Mouse (Mus musculus) adrenal gland, adult 18-20 months (tissue): ENCODE data around the gene Zfp654. TPM values are rescaled to one million over a fixed set of nuclear protein-coding genes. Genes with fewer than 3 reads are reported as not detected.

ENCODE experiments used
- DNase-seq, 2 experiments: peaks; one replicate each; pipeline ENCODE4 v3.0.0; 2021 to 2022; ENCODE audit warnings: low spot score in 2 of 2
- total RNA-seq, 2 experiments: library from RNA; stranded (reverse); gene quantifications; 1 replicate in 1 of 2; 2 replicates in 1 of 2; pipeline ENCODE4 v1.2.3; 2021

The Zfp654 gene
- total RNA-seq, 2 experiments from 2014 or later, result 20.6 to 23.3 TPM

- DNase-seq, result no peak
Observed at GRCm38 (mm10) chr16:64856946-64857345, 5.5 kb upstream of the Zfp654 start.

DNA sequence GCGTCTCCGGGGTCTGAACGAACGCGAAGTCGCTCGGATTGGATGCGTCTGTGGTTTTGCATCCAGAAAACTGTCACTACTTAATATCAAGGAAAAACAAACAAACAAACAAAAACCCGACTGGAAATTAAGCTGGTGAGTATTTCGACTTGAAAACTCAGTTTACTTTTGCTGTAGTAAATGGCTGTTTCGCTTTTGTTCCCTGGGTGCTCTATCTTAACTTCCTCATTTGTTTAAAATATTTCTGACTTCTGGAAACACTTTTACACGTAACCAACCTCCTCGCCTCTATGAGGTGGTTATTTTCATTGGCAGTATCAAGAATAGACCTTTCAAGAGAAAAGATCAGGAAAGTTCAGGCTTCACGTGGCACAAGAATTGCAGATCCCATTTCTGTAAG is 1.4 kb upstream of the Zfp654 start:
- no peak for DNase-seq

DNA sequence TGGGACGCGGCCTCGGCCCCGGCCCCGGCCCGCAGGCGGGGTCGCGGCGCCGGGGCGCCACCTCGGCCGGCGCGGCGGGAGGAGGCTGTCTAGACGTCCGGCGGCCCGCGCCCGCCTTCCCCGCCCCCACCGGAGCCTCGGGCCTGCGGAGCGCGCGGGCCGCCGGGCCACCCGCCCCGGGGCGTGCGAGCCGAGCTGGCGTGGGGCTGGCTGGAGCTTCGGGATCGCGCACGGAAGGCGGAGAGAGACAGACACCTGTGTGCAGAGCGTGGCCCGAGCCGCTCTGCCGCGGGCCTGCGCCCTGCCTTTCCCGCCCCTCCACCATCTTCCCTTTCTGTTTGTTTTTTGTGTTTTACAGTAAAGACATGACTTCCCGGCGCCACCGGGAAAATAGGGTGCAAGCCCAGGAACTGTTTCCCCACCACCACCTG is 1.0 kb upstream of the Zfp654 start:
- peak; percentile 58 to 68 for DNase-seq

GRCm38 (mm10) chr16:64851085-64851562 is 328 bp downstream of the Zfp654 start:
- DNase-seq, result no peak

- DNase-seq, result peak; percentile 45 to 54
Observed at GRCm38 (mm10) chr16:64850287-64851084, 966 bp downstream of the Zfp654 start.

DNA sequence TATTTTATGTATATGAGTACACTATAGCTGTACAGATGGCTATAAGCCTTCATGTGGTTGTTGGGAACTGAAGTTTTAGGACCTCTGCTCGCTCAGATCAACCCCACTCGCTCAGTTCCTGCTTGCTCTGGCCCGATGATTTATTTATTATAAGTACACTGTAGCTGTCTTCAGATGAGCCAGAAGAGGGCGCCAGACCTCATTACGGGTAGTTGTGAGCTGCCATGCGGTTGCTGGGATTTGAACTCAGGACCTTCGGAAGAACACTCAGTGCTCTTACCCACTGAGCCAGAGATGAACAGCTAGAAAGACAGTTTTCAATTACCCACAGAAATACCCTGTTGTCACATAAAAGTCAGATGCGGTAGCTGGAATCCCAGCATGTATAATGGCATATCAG is 5.5 kb downstream of the Zfp654 start:
- no peak for DNase-seq

GRCm38 (mm10) chr16:64842374-64842729 is 9.1 kb downstream of the Zfp654 start:
- DNase-seq, result no peak

DNA sequence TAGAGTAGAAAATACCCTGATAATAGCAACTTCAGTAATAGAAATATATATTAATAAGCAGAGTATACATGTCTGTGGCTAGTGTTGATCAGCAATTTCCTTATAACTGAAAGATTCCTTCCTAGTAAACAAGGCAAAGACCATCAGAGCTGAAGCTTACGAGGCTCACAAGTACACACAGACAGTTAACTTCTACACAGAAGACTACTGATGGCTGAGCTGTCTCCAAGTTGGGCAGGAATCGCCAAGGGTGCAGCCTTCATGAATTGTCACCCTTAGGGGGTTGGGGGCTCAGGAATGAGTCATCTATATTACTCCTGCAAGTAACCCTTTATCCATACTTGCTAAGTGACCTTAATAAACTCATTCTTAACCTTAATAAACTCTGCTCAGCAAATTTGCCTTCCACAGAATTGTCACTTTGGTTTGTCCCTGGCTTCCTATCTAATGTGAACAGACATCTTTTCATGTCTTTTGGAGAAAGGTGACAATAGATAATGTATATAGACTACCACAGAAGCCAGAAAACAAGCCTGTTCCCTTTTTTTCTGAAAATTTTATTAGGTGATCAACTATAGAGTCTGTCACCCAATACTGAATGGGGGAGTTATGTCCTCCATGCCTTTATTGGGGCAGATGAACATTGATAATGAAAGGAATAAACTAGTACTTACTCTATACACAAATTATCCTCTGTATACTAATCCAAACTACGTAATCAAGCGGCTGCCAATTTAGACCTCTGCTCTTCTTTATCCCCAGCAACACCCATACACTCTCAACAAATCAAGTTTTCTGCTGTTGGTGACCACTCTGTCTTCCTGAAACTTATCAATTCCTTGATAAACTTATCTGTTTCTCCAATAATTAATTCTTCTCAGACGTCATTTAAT is 9.7 kb downstream of the Zfp654 start:
- DNase-seq, result no peak

DNA sequence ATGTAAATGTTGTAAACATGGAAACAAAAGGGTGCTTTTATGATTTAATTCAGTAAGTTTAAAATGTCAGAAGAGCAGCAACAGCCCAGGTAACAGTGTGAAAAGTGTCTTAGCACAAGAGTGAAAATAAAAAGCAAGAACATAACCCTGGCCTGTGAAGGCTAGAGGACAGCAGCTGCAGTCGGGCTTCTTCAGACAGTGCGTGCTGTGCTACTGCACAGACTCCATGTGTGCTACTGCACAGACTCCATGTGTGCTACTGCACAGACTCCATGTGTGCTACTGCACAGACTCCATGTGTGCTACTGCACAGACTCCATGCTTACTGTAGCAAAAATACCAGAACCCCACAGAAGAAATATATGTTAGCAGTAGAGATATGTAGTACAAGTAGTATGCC is 14.7 kb downstream of the Zfp654 start:
- no peak for DNase-seq

DNA sequence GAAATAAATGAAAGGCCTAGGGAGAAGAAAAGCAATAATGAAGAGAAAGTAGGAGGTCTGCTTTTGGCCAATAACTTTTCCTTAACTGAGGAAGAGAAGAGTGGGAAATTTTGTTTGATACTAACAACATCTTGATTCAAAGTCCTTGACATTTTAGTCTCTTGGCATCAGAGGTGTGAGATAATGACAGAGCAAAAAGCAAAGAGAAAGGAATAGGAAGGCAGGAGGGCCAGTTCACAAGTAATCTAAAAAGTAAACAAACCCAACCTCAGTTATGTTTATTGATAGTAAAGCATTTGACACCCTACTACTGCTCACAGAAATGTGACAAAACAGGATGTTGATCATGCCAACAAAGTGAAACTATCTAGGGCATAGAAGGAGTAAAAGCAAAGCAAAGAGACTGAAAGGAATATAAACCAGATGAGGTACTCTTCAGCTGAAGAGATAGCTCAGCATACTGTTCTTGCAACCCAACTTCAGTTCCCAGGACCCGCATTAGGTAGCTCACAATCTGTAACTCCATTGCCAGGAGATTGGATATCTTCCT is 15.4 kb downstream of the Zfp654 start:
- DNase-seq, result no peak

GRCm38 (mm10) chr16:64830291-64830690 is 21.2 kb downstream of the Zfp654 start:
- no peak for DNase-seq

GRCm38 (mm10) chr16:64824474-64824873 is 27.0 kb downstream of the Zfp654 start:
- DNase-seq, result no peak

GRCm38 (mm10) chr16:64823890-64824289 is 27.6 kb downstream of the Zfp654 start:
- DNase-seq, result no peak

GRCm38 (mm10) chr16:64817094-64817765 is 34.2 kb downstream of the Zfp654 start:
- no peak for DNase-seq

DNA sequence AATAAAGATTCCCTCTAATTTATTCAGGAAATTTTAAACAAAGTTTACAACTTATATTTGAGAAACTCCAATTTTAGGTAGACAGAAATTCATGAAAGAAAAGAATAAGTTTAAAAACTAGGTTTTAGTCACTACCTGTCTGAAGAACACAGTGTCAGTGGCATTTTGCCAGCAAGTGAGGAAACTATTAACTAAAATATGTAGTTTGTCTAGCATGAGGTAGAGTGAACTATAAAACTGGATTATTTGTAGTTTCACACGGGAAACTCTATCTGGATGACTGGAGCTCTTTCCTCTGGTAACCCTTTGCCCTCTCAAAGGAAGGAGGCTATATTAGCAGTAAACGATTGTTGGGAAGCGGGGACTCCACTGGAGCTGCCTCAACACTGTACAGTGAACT is 48.4 kb downstream of the Zfp654 start:
- DNase-seq, result no peak

DNA sequence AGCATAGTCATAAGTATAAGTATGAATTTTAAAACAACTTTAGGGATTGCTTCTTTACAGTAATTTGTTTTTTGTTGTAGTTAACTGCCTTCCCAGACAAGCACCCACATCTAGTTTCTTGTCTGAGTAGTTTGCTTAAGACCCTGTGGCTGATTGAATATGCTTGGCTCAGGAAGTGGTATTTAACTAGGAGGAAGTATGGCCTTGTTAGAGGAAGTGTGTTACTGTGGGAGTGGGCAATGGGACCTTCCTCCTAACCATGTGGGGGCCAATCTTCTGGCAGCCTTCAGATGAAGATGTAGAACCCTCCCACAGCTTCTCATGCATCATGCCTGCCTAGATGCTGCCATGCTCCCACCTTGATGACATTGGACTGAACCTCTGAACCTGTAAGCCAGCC is 49.8 kb downstream of the Zfp654 start:
- DNase-seq, result no peak

DNA sequence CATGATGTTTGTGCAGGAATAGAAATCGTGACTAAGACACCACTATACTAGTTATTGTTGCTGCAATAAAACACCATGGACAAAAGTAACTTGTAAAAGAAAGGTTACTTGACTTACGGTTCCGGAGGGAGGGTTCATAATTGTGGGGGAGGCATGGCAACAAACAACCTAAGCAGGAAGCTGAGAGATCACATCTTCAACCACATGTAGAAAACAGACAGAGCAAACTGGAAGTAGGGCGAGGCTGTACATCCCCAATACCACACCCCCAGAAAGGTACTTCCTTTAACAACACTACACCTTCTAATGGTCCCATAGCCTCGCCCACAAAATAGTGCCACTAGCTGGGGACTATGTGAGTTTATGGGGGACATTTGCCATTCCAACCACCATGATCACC is 51.1 kb downstream of the Zfp654 start:
- DNase-seq, result no peak

DNA sequence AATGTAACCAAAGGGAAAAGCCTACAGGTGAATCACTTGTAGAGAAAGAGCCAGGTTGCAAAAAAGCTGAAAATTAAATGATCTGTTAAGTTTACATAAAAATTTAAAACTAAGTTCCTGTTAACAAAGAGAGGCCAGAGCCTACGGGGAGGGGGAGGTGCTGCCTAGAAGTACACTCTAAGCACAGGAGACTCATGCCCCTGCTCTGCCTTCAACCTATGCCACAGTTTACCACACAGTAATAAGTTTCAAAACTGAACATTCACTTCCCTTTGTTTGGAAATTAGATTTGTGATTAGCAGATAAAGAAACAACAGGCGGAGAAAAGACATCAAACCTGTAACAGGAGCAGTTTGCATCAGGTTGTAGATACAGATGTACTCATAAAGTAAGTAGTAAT is 56.6 kb downstream of the Zfp654 start:
- DNase-seq, result no peak

- no peak for DNase-seq
Observed at GRCm38 (mm10) chr16:64789706-64790105, 61.7 kb downstream of the Zfp654 start.

DNA sequence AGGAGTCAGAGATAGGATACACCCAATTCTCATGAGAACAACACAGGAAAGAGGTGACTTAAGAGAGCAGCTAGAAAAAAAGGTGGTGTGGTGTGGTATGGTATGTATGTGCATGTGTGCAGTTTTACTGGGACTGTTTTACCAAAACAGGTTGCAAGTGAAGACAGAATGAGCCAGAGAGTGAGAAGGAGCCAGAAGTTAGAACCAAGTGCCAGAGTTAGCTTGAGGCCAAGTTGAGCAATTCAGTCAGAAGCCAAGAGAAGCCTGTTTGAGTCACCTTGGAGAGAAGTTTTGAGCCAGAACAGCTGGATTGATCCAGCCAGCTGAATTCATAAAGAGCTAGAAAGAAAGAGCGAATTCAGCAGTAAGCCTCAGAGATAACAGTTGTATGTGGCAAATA is 75.9 kb downstream of the Zfp654 start:
- DNase-seq, result no peak

GRCm38 (mm10) chr16:64771431-64771818 is 80.0 kb downstream of the Zfp654 start:
- peak in 1 of 2 experiments; percentile 13 for DNase-seq
